Mouse (Mus musculus) kidney, adult 9 months (tissue): Measurements from ENCODE around the gene Vmn2r-ps159.
"Not testable (repeated sequence)": the region's sequence is repeated elsewhere in the genome, so short reads cannot be mapped to it uniquely, and the experiment has no call there.

Experiments used
- DNase-seq: peaks from one replicate; pipeline ENCODE4 v3.0.0; 2022

Vmn2r-ps159 gene

DNA sequence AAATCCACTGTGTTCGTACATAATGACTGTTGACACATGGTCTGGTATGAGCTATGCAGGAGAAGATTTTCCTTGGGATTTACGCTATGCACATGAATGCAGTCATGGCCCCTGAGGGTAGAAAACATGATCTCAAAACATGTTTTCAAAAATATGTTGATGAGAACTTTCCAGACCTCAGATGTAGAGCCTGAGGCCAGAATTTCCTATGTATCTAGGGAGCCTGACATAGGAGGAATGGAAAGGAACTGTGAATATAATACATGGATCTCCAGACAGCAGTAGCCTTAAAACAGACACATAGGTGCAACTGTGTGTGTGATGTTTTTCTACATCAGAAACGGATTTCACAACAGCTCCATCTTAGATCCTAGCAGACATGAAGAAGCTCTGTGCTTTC lies at the start of gene Vmn2r-ps159:
Vmn2r-ps159 (plus strand) TSS at position 301 of the 400 bp plus-strand sequence.
- DNase-seq: not testable (repeated sequence)

GRCm38 (mm10) chr4:156341601-156342504 lies 10.9 kb downstream of the Vmn2r-ps159 start:
- DNase-seq: not testable (repeated sequence)

- DNase-seq: no peak
Measured at GRCm38 (mm10) chr4:156342569-156343325, 11.8 kb downstream of the Vmn2r-ps159 start.

DNA sequence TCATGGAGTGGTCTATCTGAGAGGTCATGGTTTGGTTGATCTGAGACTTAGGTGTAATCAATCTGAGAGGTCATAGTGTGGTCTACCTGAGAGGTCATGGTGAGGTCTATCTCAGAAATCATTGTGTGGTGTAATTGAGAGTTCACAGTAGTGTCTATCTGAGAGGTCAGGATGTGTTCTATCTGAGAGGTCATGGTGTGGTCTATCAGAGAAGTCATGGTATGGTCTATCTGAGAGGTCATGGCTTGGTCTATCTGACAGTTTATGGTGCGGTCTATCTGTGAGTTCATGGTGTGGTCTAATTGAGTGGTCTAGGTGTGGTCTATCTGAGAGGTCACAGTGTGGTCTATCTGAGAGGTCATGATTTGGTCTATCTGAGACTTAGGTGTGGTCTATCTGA lies 12.4 kb downstream of the Vmn2r-ps159 start:
- no peak for DNase-seq

- DNase-seq: not testable (repeated sequence)
Measured at GRCm38 (mm10) chr4:156356756-156357437, 26.0 kb downstream of the Vmn2r-ps159 start.
